Mouse (Mus musculus) CH12.LX (cell line): ENCODE measurements around the gene Gm14685. TPM values are rescaled to one million over a fixed set of nuclear protein-coding genes. Genes with fewer than 3 reads are reported as not detected.
"Not testable (repeated sequence)": the region's sequence is repeated elsewhere in the genome, so short reads cannot be mapped to it uniquely, and the experiment has no call there.

Experiments
- DNase-seq: peaks from one replicate; pipeline ENCODE4 v3.0.0-alpha.2; 2013; ENCODE audit errors: extremely low read depth
- H3K27ac ChIP-seq: 2 replicates; pipeline ENCODE4 v1.5.1; 2012; ENCODE audit warnings: low read depth, mild to moderate bottlenecking, control low read depth, moderate library complexity; ENCODE audit not compliant: insufficient read depth
- H3K27me3 ChIP-seq: replicated peaks from 2 replicates; pipeline ENCODE3; 2012; ENCODE audit warnings: inconsistent platforms
- H3K36me3 ChIP-seq, 2 experiments: replicated peaks in 1 of 2; 2 replicates each; pipeline versions ENCODE3 to v1.6.1; 2012; ENCODE audit warnings: inconsistent platforms in 1 of 2, low read length in 1 of 2, mild to moderate bottlenecking in 1 of 2, mixed read lengths in 1 of 2, moderate library complexity in 1 of 2; ENCODE audit not compliant: control insufficient read depth in 1 of 2, insufficient read depth in 1 of 2
- H3K4me1 ChIP-seq, 2 experiments: 2 replicates each; pipeline ENCODE4 v1.6.1; 2012; ENCODE audit warnings: inconsistent platforms in 1 of 2, moderate library complexity in 1 of 2; ENCODE audit not compliant: insufficient read depth in 2 of 2, control insufficient read depth in 1 of 2
- H3K4me2 ChIP-seq: 2 replicates; pipeline ENCODE4 v1.6.1; 2012; ENCODE audit warnings: low read depth, mild to moderate bottlenecking, control low read depth; ENCODE audit not compliant: poor library complexity, insufficient read depth, severe bottlenecking
- H3K4me3 ChIP-seq, 3 experiments: fragments of 150-350 bp in 1 of 3; sonication (generic) in 1 of 3; replicated peaks in 1 of 3; 2 replicates each; pipeline versions ENCODE3 to v1.5.1; 2011 to 2012; ENCODE audit warnings: low read depth in 2 of 3, low read length in 2 of 3, mild to moderate bottlenecking in 2 of 3, moderate library complexity in 2 of 3, control low read depth in 1 of 3, improper control_type of control experiment in 1 of 3, inconsistent platforms in 1 of 3, mixed read lengths in 1 of 3; ENCODE audit not compliant: poor library complexity in 1 of 3
- H3K79me2 ChIP-seq: replicated peaks from 2 replicates; pipeline ENCODE4 v1.6.1; 2012; ENCODE audit warnings: mild to moderate bottlenecking, moderate library complexity; ENCODE audit not compliant: control insufficient read depth, poor library complexity, insufficient read depth, severe bottlenecking; ENCODE audit errors: extremely low read depth
- H3K9ac ChIP-seq: 2 replicates; pipeline ENCODE4 v1.6.1; 2012; ENCODE audit warnings: low read depth, mild to moderate bottlenecking, control low read depth, moderate library complexity; ENCODE audit not compliant: insufficient read depth
- H3K9me3 ChIP-seq: replicated peaks from 2 replicates; pipeline ENCODE3; 2012; ENCODE audit warnings: low read length, inconsistent platforms, mixed read lengths
- dilution Hi-C: fragments of 300-500 bp; cut with MboI; formaldehyde crosslinking; loops from 2 replicates; pipeline ENCODE4 v1.14.3; 2020; ENCODE audit warnings: low sequenced_read_pairs; ENCODE audit not compliant: extremely low pct_unique_long_range_greater_than_20kb, extremely low pct_ligation_motif_present
- in situ Hi-C: fragments of 300-500 bp; cut with MboI; formaldehyde crosslinking; loops from 3 replicates; pipeline ENCODE4 v1.14.3; 2019; ENCODE audit warnings: low sequenced_read_pairs, low pct_ligation_motif_present, low pct_unique_long_range_greater_than_20kb, mixed read lengths
- polyA plus RNA-seq: library from polyadenylated mRNA; unstranded; fragments of >175 nt; gene quantifications from 2 replicates; pipeline ENCODE4 v1.2.1, GENCODE M21; 2012; ENCODE audit warnings: low read depth; ENCODE audit not compliant: insufficient read length
- total RNA-seq, 2 experiments: library from RNA; depleted of rRNA; stranded (reverse); fragments of 300-350 nt in 1 of 2; fragments of >200 nt in 1 of 2; gene quantifications; 2 replicates each; pipeline ENCODE4 v1.2.3; 2012 to 2014

The Gm14685 gene
- total and polyA plus RNA-seq, 3 experiments = 0.55 to 1.5 (median 0.59) TPM

GRCm38 (mm10) chrX:73148496-73148895 lies 31.6 kb downstream of the Gm14685 start, which contains the start of gene Xlr5b:
Gene Xlr5b (plus strand): TSS chrX:73148796.
- H3K4me1 ChIP-seq, H3K27ac ChIP-seq, DNase-seq, H3K9ac ChIP-seq, in situ Hi-C loops, H3K9me3 ChIP-seq, H3K4me2 ChIP-seq, H3K4me3 ChIP-seq, H3K79me2 ChIP-seq, H3K36me3 ChIP-seq, H3K27me3 ChIP-seq, dilution Hi-C loops: not testable (repeated sequence)

- H3K4me2 ChIP-seq, H3K27ac ChIP-seq, H3K27me3 ChIP-seq, H3K9ac ChIP-seq, in situ Hi-C loops, dilution Hi-C loops, H3K9me3 ChIP-seq, H3K4me3 ChIP-seq, H3K4me1 ChIP-seq, H3K36me3 ChIP-seq, DNase-seq, H3K79me2 ChIP-seq: not testable (repeated sequence)
Measured at GRCm38 (mm10) chrX:73149350-73149749, 32.5 kb downstream of the Gm14685 start, which contains the start of gene DXBay18. Gene DXBay18 (minus strand): TSS chrX:73149450.

- H3K9ac ChIP-seq, H3K4me1 ChIP-seq, H3K36me3 ChIP-seq, H3K27me3 ChIP-seq, dilution Hi-C loops, H3K4me3 ChIP-seq, H3K79me2 ChIP-seq, H3K27ac ChIP-seq, H3K4me2 ChIP-seq, in situ Hi-C loops, DNase-seq, H3K9me3 ChIP-seq: not testable (repeated sequence)
Measured at GRCm38 (mm10) chrX:73176889-73177288, 60.0 kb downstream of the Gm14685 start, which contains the start of gene Spin2d. Gene Spin2d (minus strand): TSS chrX:73176989.

Other genes with a start within 250 kb of the Gm14685 start
- 31.4 and 38.4 TPM in 2 replicates for gene Cetn2, start 198.6 kb upstream of the Gm14685 start, total RNA-seq (2012; rRNA removed)
- 65.3 and 78.6 TPM in 2 replicates for gene Cetn2, start 198.6 kb upstream of the Gm14685 start, total RNA-seq (2014; rRNA removed)
- 52.1 and 55.9 TPM in 2 replicates for gene Cetn2, start 198.6 kb upstream of the Gm14685 start, polyA plus RNA-seq
- 7.0 and 7.3 TPM in 2 replicates for gene Nsdhl, start 198.5 kb upstream of the Gm14685 start, total RNA-seq (2012; rRNA removed)
- 12.9 and 17.8 TPM in 2 replicates for gene Nsdhl, start 198.5 kb upstream of the Gm14685 start, total RNA-seq (2014; rRNA removed)
- 20.0 and 20.5 TPM in 2 replicates for gene Nsdhl, start 198.5 kb upstream of the Gm14685 start, polyA plus RNA-seq
- not detected in 2 replicates for gene Zfp185, start 129.7 kb upstream of the Gm14685 start, total RNA-seq (2012; rRNA removed)
- not detected in 2 replicates for gene Zfp185, start 129.7 kb upstream of the Gm14685 start, total RNA-seq (2014; rRNA removed)
- not detected in 2 replicates for gene Zfp185, start 129.7 kb upstream of the Gm14685 start, polyA plus RNA-seq
- 0.08 TPM in 1 of 2 replicates, not detected in the other for gene Pnma5, start 79.9 kb upstream of the Gm14685 start, total RNA-seq (2012; rRNA removed)
- gene Pnma5, start 79.9 kb upstream of the Gm14685 start, total RNA-seq (2014; rRNA removed) = 0.07 TPM in 1 of 2 replicates, not detected in the other
- 0.38 TPM in 1 of 2 replicates, not detected in the other for gene Pnma5, start 79.9 kb upstream of the Gm14685 start, polyA plus RNA-seq
- not detected in 2 replicates for gene Pnma3, start 52.3 kb upstream of the Gm14685 start, total RNA-seq (2012; rRNA removed)
- not detected in 2 replicates for gene Pnma3, start 52.3 kb upstream of the Gm14685 start, total RNA-seq (2014; rRNA removed)
- not detected in 2 replicates for gene Pnma3, start 52.3 kb upstream of the Gm14685 start, polyA plus RNA-seq
- gene Xlr4a, start 34.6 kb upstream of the Gm14685 start, total RNA-seq (2012; rRNA removed) = 1.3 and 2.3 TPM in 2 replicates
- gene Xlr4a, start 34.6 kb upstream of the Gm14685 start, total RNA-seq (2014; rRNA removed) = 0.39 and 1.7 TPM in 2 replicates
- 0.95 TPM in 1 of 2 replicates, not detected in the other for gene Xlr4a, start 34.6 kb upstream of the Gm14685 start, polyA plus RNA-seq
- 18.5 and 24.1 TPM in 2 replicates for gene Xlr3a, start 20.0 kb upstream of the Gm14685 start, total RNA-seq (2012; rRNA removed)
- 18.1 and 19.5 TPM in 2 replicates for gene Xlr3a, start 20.0 kb upstream of the Gm14685 start, total RNA-seq (2014; rRNA removed)
- gene Xlr3a, start 20.0 kb upstream of the Gm14685 start, polyA plus RNA-seq = 10.5 and 13.6 TPM in 2 replicates
- not detected in 2 replicates for gene Xlr5b, start 31.7 kb downstream of the Gm14685 start, total RNA-seq (2012; rRNA removed)
- not detected in 2 replicates for gene Xlr5b, start 31.7 kb downstream of the Gm14685 start, total RNA-seq (2014; rRNA removed)
- gene Xlr5b, start 31.7 kb downstream of the Gm14685 start, polyA plus RNA-seq = not detected in 2 replicates
- 0.08 and 0.21 TPM in 2 replicates for gene DXBay18, start 32.4 kb downstream of the Gm14685 start, total RNA-seq (2012; rRNA removed)
- 0.15 TPM in 1 of 2 replicates, not detected in the other for gene DXBay18, start 32.4 kb downstream of the Gm14685 start, total RNA-seq (2014; rRNA removed)
- 0.43 TPM in 1 of 2 replicates, not detected in the other for gene DXBay18, start 32.4 kb downstream of the Gm14685 start, polyA plus RNA-seq
- gene Spin2d, start 59.9 kb downstream of the Gm14685 start, total RNA-seq (2012; rRNA removed) = not detected in 2 replicates
- not detected in 2 replicates for gene Spin2d, start 59.9 kb downstream of the Gm14685 start, total RNA-seq (2014; rRNA removed)
- not detected in 2 replicates for gene Spin2d, start 59.9 kb downstream of the Gm14685 start, polyA plus RNA-seq
- 3.1 and 3.4 TPM in 2 replicates for gene Xlr3b, start 75.2 kb downstream of the Gm14685 start, total RNA-seq (2012; rRNA removed)
- 2.3 and 3.7 TPM in 2 replicates for gene Xlr3b, start 75.2 kb downstream of the Gm14685 start, total RNA-seq (2014; rRNA removed)
- 1.4 and 1.8 TPM in 2 replicates for gene Xlr3b, start 75.2 kb downstream of the Gm14685 start, polyA plus RNA-seq
- gene Xlr4b, start 97.3 kb downstream of the Gm14685 start, total RNA-seq (2012; rRNA removed) = 29.5 and 36.0 TPM in 2 replicates
- gene Xlr4b, start 97.3 kb downstream of the Gm14685 start, total RNA-seq (2014; rRNA removed) = 107 and 126 TPM in 2 replicates
- gene Xlr4b, start 97.3 kb downstream of the Gm14685 start, polyA plus RNA-seq = 65.7 and 68.6 TPM in 2 replicates
- gene F8a, start 111.2 kb downstream of the Gm14685 start, total RNA-seq (2012; rRNA removed) = 3.5 and 4.9 TPM in 2 replicates
- gene F8a, start 111.2 kb downstream of the Gm14685 start, total RNA-seq (2014; rRNA removed) = 3.5 and 4.9 TPM in 2 replicates
- gene F8a, start 111.2 kb downstream of the Gm14685 start, polyA plus RNA-seq = 3.7 and 5.0 TPM in 2 replicates
- 35.6 and 38.0 TPM in 2 replicates for gene Xlr4c, start 126.1 kb downstream of the Gm14685 start, total RNA-seq (2012; rRNA removed)
- 75.0 and 97.6 TPM in 2 replicates for gene Xlr4c, start 126.1 kb downstream of the Gm14685 start, total RNA-seq (2014; rRNA removed)
- 61.1 and 67.8 TPM in 2 replicates for gene Xlr4c, start 126.1 kb downstream of the Gm14685 start, polyA plus RNA-seq
- gene Xlr3c, start 148.3 kb downstream of the Gm14685 start, total RNA-seq (2012; rRNA removed) = 12.7 and 12.9 TPM in 2 replicates
- gene Xlr3c, start 148.3 kb downstream of the Gm14685 start, total RNA-seq (2014; rRNA removed) = 4.5 and 6.0 TPM in 2 replicates
- 2.3 and 3.9 TPM in 2 replicates for gene Xlr3c, start 148.3 kb downstream of the Gm14685 start, polyA plus RNA-seq
- gene Xlr5a, start 175.9 kb downstream of the Gm14685 start, total RNA-seq (2012; rRNA removed) = not detected in 2 replicates
- gene Xlr5a, start 175.9 kb downstream of the Gm14685 start, total RNA-seq (2014; rRNA removed) = 0.20 TPM in 1 of 2 replicates, not detected in the other
- gene Xlr5a, start 175.9 kb downstream of the Gm14685 start, polyA plus RNA-seq = not detected in 2 replicates
- 0.13 and 0.17 TPM in 2 replicates for gene Xlr5c, start 175.9 kb downstream of the Gm14685 start, total RNA-seq (2012; rRNA removed)
- gene Xlr5c, start 175.9 kb downstream of the Gm14685 start, total RNA-seq (2014; rRNA removed) = 0.16 and 0.38 TPM in 2 replicates
- gene Xlr5c, start 175.9 kb downstream of the Gm14685 start, polyA plus RNA-seq = 0.51 and 0.63 TPM in 2 replicates
- not detected in 2 replicates for gene Gm45015, start 219.8 kb downstream of the Gm14685 start, total RNA-seq (2012; rRNA removed)
- not detected in 2 replicates for gene Gm45015, start 219.8 kb downstream of the Gm14685 start, total RNA-seq (2014; rRNA removed)
- gene Gm45015, start 219.8 kb downstream of the Gm14685 start, polyA plus RNA-seq = not detected in 2 replicates
- gene Zfp275, start 225.6 kb downstream of the Gm14685 start, total RNA-seq (2012; rRNA removed) = 15.5 and 16.1 TPM in 2 replicates
- 19.1 and 19.9 TPM in 2 replicates for gene Zfp275, start 225.6 kb downstream of the Gm14685 start, total RNA-seq (2014; rRNA removed)
- 15.1 and 17.9 TPM in 2 replicates for gene Zfp275, start 225.6 kb downstream of the Gm14685 start, polyA plus RNA-seq